Mouse (Mus musculus): ENCODE measurements around the gene Thrsp.

GRCm38 (mm10) chr7:97454795-97455194, 37.3 kb upstream of the Thrsp start:
- TF ChIP-seq CTCF (IDR thresholded peaks at IDR 0.05) = no peak
- no peak for TF ChIP-seq EP300 (IDR thresholded peaks at IDR 0.05)
